Mouse (Mus musculus) CD4-positive helper T cell, adult 2 months (primary cell): ENCODE results near the gene Lmntd2.

Experiments
- DNase-seq: peaks from one replicate; pipeline ENCODE4 v3.0.0-alpha.2; 2012; ENCODE audit warnings: low read depth, missing footprints, low spot score

Lmntd2 gene

GRCm38 (mm10) chr7:141215880-141216733, 2.2 kb upstream of the Lmntd2 start:
- no peak for DNase-seq

GRCm38 (mm10) chr7:141215101-141215879, 1.4 kb upstream of the Lmntd2 start, which contains the start of gene Rassf7:
Gene Rassf7, plus strand, starts transcription at chr7:141215860.
- peak; percentile 98 for DNase-seq

GRCm38 (mm10) chr7:141214310-141214709, 430 bp upstream of the Lmntd2 start:
- DNase-seq = no peak

- DNase-seq = no peak
These were observed 747 bp downstream of the Lmntd2 start for GRCm38 (mm10) chr7:141213133-141213532.

- no peak for DNase-seq
These were observed 3.2 kb downstream of the Lmntd2 start for GRCm38 (mm10) chr7:141210606-141211131.

GRCm38 (mm10) chr7:141210137-141210536, 3.7 kb downstream of the Lmntd2 start:
- no peak for DNase-seq

GRCm38 (mm10) chr7:141209526-141209925, 4.4 kb downstream of the Lmntd2 start:
- DNase-seq = no peak

GRCm38 (mm10) chr7:141206182-141206937, 7.5 kb downstream of the Lmntd2 start:
- no peak for DNase-seq

GRCm38 (mm10) chr7:141205504-141205903, 8.4 kb downstream of the Lmntd2 start:
- no peak for DNase-seq

GRCm38 (mm10) chr7:141204546-141204945, 9.3 kb downstream of the Lmntd2 start:
- no peak for DNase-seq

- no peak for DNase-seq
These were observed 15.8 kb downstream of the Lmntd2 start for GRCm38 (mm10) chr7:141198121-141198520.

- DNase-seq = no peak
These were observed 17.1 kb downstream of the Lmntd2 start for GRCm38 (mm10) chr7:141196619-141197282.

GRCm38 (mm10) chr7:141195754-141196153, 18.1 kb downstream of the Lmntd2 start:
- DNase-seq = no peak

GRCm38 (mm10) chr7:141194830-141195229, 19.1 kb downstream of the Lmntd2 start:
- peak; percentile 93 for DNase-seq

GRCm38 (mm10) chr7:141194409-141194808, 19.5 kb downstream of the Lmntd2 start:
- no peak for DNase-seq

GRCm38 (mm10) chr7:141193948-141194347, 19.9 kb downstream of the Lmntd2 start, which contains the start of the genes Hras and Lrrc56:
Gene Hras, minus strand, starts transcription at chr7:141194005.
Gene Lrrc56, plus strand, starts transcription at chr7:141194157.
- peak; percentile 98 for DNase-seq

GRCm38 (mm10) chr7:141193348-141193856, 20.5 kb downstream of the Lmntd2 start:
- no peak for DNase-seq

- peak; percentile 20 for DNase-seq
These were observed 21.0 kb downstream of the Lmntd2 start for GRCm38 (mm10) chr7:141192776-141193347.

- DNase-seq = no peak
These were observed 21.8 kb downstream of the Lmntd2 start for GRCm38 (mm10) chr7:141191796-141192685.
